8 mouse cellular contexts compared by ENCODE assay signal in genomic region chr7:143015755-143016423, GRCm38 (mm10). TPM values are rescaled to one million over a fixed set of nuclear protein-coding genes. Genes with fewer than 3 reads are reported as not detected.
DNase-seq lines count a peak whose midpoint lies in the region; ATAC-seq and TF ChIP-seq lines count a peak whose summit lies in the region.
"Had no signal": no experiment of that assay in that cellular context is flagged by ENCODE, and none has a peak within 500 bp of the region (broad histone marks: within the 10 kb centered on the region; RNA-seq: fewer than 3 reads in every experiment).

No protein-coding gene starts in this region.

- peak; percentile 57 for ATAC-seq in midbrain, embryonic 16.5 days

- peaks cover 2% of the 10 kb centered on the region; the same call in 1 of the 2 replicates for H3K4me1 ChIP-seq in kidney, adult 2 months (ENCODE audit: control insufficient read depth, insufficient read depth, low read length)
- peaks cover 5% of the 10 kb centered on the region for H3K4me1 ChIP-seq in midbrain, embryonic 16.5 days (ENCODE audit: control insufficient read depth, insufficient read depth, low read length)

- no peak overlapping the region for H3K4me2 ChIP-seq in midbrain, embryonic 16.5 days (ENCODE audit: low read length)
- H3K4me2 ChIP-seq: liver, embryonic 15.5 days had no signal

- intact Hi-C loops in left cerebral cortex, postnatal 36 days (cut with DNase I), result loop anchor here (2.0 kb wide), 1 partner anchor 37 kb away; the partner anchor contains the start of gene Cd81

- WGBS in kidney, adult 2 months, result 6% methylated on average over 1 of the region's 1 CpGs
- 0% methylated on average over 1 of the region's 1 CpGs for WGBS in midbrain, embryonic 16.5 days

- H3K36me3 ChIP-seq in kidney, adult 2 months (ENCODE audit: control insufficient read depth, insufficient read depth, low read length), result no peaks in the 10 kb centered on the region
- H3K36me3 ChIP-seq in midbrain, embryonic 16.5 days (ENCODE audit: control insufficient read depth, insufficient read depth, low read length), result no peaks in the 10 kb centered on the region

- H3K27ac ChIP-seq in kidney, adult 2 months (ENCODE audit: insufficient read depth, low read depth, low read length), result peak overlapping the region; percentile 44
- H3K27ac ChIP-seq in midbrain, embryonic 16.5 days (ENCODE audit: low read length), result peak overlapping the region; percentile 24; the same call in 1 of the 2 replicates
- H3K27ac ChIP-seq: liver, embryonic 15.5 days had no signal

- no peaks in the 10 kb centered on the region for H3K9me3 ChIP-seq in midbrain, embryonic 16.5 days (replicated peaks; ENCODE audit: control insufficient read depth, low read length, poor library complexity, severe bottlenecking)
- H3K9me3 ChIP-seq: liver, embryonic 15.5 days had no signal

- no peak for TF ChIP-seq POLR2A in kidney, adult 2 months (IDR thresholded peaks at IDR 0.05; ENCODE audit: low read depth, low read length)

- H3K27me3 ChIP-seq in kidney, adult 2 months (replicated peaks; ENCODE audit: control insufficient read depth, insufficient read depth, low read length), result no peaks in the 10 kb centered on the region
- H3K27me3 ChIP-seq in midbrain, embryonic 16.5 days (ENCODE audit: control insufficient read depth, insufficient read depth, low read depth, low read length), result no peaks in the 10 kb centered on the region
- H3K27me3 ChIP-seq: liver, embryonic 15.5 days had no signal

- TF ChIP-seq CTCF in kidney, adult 2 months (conservative IDR thresholded peaks at IDR 0.05; ENCODE audit: insufficient read depth, insufficient read length, low read depth, low read length), result no peak

- no peak overlapping the region for H3K4me3 ChIP-seq in kidney, adult 2 months (ENCODE audit: insufficient read depth, low read depth, low read length)
- H3K4me3 ChIP-seq in midbrain, embryonic 16.5 days (ENCODE audit: low read depth, low read length), result no peak overlapping the region
- H3K4me3 ChIP-seq: liver, embryonic 15.5 days had no signal

- peak; percentile 94 for DNase-seq in Muller cell, postnatal 12 days (ENCODE audit: inconsistent ontology term)
- peak; percentile 90 for DNase-seq in brain, adult 2 months (ENCODE audit: low read depth, low spot score)
- DNase-seq in heart, adult 8-10 months (ENCODE audit: low spot score), result peak; percentile 95
- peak; percentile 88 for DNase-seq in kidney, adult 2 months
- peak; percentile 41 to 45 for DNase-seq in left cerebral cortex, postnatal 36 days (ENCODE audit: low spot score in 2 of 2)
- DNase-seq in yolk sac, embryonic 10.5 days (ENCODE audit: low spot score), result no peak

- no peak overlapping the region for H3K9ac ChIP-seq in midbrain, embryonic 16.5 days (ENCODE audit: low read depth, low read length)
- H3K9ac ChIP-seq: liver, embryonic 15.5 days had no signal

RNA-seq across cellular contexts. Expression of gene Tspan32, which starts 11.0 kb away (rescaled TPM):
- 1 to 10 TPM in 1 of 4 experiments, under 1 TPM in 3; 0.27 to 2.8 (median 0.52) TPM for total RNA-seq in heart, adult 8-10 months (2022)
- polyA plus RNA-seq in kidney, adult 2 months (2012; rRNA removed), result 0.99 and 5.1 TPM in 2 replicates
- total RNA-seq in left cerebral cortex, postnatal 36 days (2021), result under 1 TPM; 0.20 to 0.39 TPM
- polyA plus RNA-seq in midbrain, embryonic 16.5 days (2015; fragmentation: Nextera tagmentation; extraction: Ambion mirVana), result 0.30 and 0.48 TPM in 2 replicates

RNA-seq across cellular contexts. Expression of gene Cd81, which starts 36.6 kb away (rescaled TPM):
- 100 to 1,000 TPM; 397 to 430 (median 418) TPM for total RNA-seq in heart, adult 8-10 months (2022)
- 801 and 824 TPM in 2 replicates for polyA plus RNA-seq in kidney, adult 2 months (2012; rRNA removed)
- 100 to 1,000 TPM; 385 to 445 TPM for total RNA-seq in left cerebral cortex, postnatal 36 days (2021)
- 364 and 411 TPM in 2 replicates for polyA plus RNA-seq in midbrain, embryonic 16.5 days (2015; fragmentation: Nextera tagmentation; extraction: Ambion mirVana)

RNA-seq across cellular contexts. Expression of gene Ascl2, which starts 46.8 kb away (rescaled TPM):
- total RNA-seq in heart, adult 8-10 months (2022), result not detected
- 0.11 and 0.30 TPM in 2 replicates for polyA plus RNA-seq in kidney, adult 2 months (2012; rRNA removed)
- total RNA-seq in left cerebral cortex, postnatal 36 days (2021), result under 1 TPM in 1 of 2 experiments, not detected in 1; 0.39 TPM
- 0.39 and 0.55 TPM in 2 replicates for polyA plus RNA-seq in midbrain, embryonic 16.5 days (2015; fragmentation: Nextera tagmentation; extraction: Ambion mirVana)

RNA-seq across cellular contexts. Expression of gene Tssc4, which starts 53.2 kb away (rescaled TPM):
- 10 to 100 TPM; 13.6 to 15.2 (median 14.3) TPM for total RNA-seq in heart, adult 8-10 months (2022)
- 64.8 and 74.5 TPM in 2 replicates for polyA plus RNA-seq in kidney, adult 2 months (2012; rRNA removed)
- 10 to 100 TPM; 37.5 to 42.3 TPM for total RNA-seq in left cerebral cortex, postnatal 36 days (2021)
- polyA plus RNA-seq in midbrain, embryonic 16.5 days (2015; fragmentation: Nextera tagmentation; extraction: Ambion mirVana), result 90.6 and 90.7 TPM in 2 replicates
